Mouse (Mus musculus) left cerebral cortex, postnatal 14 days (tissue): ENCODE measurements around the gene Cops7b. TPM values are rescaled to one million over a fixed set of nuclear protein-coding genes. Genes with fewer than 3 reads are reported as not detected.
A peak's percentile ranks its signal among the peaks of the same experiment; 100 is the strongest.
"Not testable (repeated sequence)": the region's sequence is repeated elsewhere in the genome, so short reads cannot be mapped to it uniquely, and the experiment has no call there.

Experiments used
- DNase-seq, 2 experiments: peaks; one replicate each; pipeline ENCODE4 v3.0.0; 2021 to 2022; ENCODE audit warnings: low spot score in 2 of 2, mixed read lengths in 1 of 2
- intact Hi-C: fragments of 180-260 bp; cut with DNase I; formaldehyde crosslinking; loops from one replicate; pipeline ENCODE4 v1.15.1; 2025
- long read RNA-seq, 2 experiments: library from polyadenylated mRNA; stranded (forward); transcript quantifications; one replicate each; pipeline ENCODE4 v2.0.0; 2021
- total RNA-seq, 2 experiments: library from RNA; stranded (reverse); gene quantifications; 2 replicates each; pipeline ENCODE4 v1.2.3; 2021

The Cops7b gene
- total RNA-seq, result 10 to 100 TPM; 24.8 to 28.7 TPM
- long read RNA-seq, experiment 1, transcript Cops7b-201 (7 exons, 2,231 nt), result major isoform, 22 of 33 reads
- long read RNA-seq, experiment 1, partial matches to known transcripts, result 5 of 33 reads
- long read RNA-seq, experiment 1, other reads (novel, unspliced or antisense), result 3 of 33 reads
- long read RNA-seq, experiment 2, full-length matches to known transcripts, result 32 of 39 reads
- long read RNA-seq, experiment 2, partial matches to known transcripts, result 6 of 39 reads
- long read RNA-seq, experiment 2, other reads (novel, unspliced or antisense), result 1 of 39 reads

DNA sequence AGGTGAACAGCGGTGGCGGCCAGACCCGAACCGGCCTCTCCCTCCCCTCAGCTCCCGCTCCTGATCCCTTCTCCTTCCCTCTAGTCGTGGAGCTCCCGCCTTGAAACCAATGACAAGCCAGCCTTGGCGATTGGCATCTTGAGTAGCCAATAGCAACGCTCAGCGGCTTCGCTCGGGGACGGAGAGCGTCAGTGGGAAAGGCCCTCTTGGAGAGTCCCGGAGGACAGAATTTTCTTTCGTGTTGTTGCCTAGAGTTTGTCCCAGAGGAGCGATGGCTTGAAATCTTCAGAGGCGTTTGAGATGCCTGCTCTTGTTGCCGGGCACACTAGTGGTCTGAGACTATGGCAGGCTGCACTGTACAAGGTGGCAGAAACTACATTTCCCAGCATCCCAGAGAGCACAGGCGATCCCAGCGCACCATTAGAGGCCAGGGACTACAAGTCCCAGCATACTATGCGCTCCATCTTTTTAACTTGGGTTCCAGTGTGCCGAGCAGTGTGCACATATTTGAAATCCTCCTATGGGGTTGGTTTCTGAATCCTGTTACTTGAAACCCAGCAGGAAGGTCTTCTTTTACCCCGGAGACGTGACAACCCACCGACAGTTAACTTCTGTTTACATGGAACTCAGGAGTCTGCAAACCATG, at the start of gene Cops7b, which contains the start of gene Pde6d:
Gene Cops7b (plus strand): TSS at position 454 of the 646 bp plus-strand sequence.
Gene Pde6d (minus strand): TSS at position 179 of the 646 bp plus-strand sequence.
- peak; percentile 96 to 97 for DNase-seq
- intact Hi-C loops, result no loop called here

- intact Hi-C loops, result no loop called here
- DNase-seq, result peak; percentile 72 to 91
Measured at GRCm38 (mm10) chr1:86533411-86534130, 49.1 kb upstream of the Cops7b start.

DNA sequence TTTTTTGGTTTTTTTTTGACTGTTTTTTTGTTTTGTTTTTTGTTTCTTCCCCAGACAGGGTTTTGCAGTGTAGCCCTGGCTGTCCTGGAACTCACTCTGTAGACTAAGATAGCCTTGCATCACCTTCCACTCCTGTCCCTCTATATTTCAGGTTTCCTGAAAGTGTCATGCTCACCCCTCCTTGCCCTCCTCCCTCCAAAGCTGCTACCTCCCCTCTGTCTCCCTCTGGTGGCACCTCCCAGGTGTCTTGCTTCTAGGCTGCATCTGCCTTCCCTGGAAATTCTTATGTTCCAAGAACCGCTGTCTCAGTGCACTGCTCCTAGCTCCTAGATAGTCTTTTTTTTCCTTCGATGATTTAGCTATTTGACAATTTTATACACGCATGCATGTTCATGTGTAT, 44.3 kb upstream of the Cops7b start:
- DNase-seq, result no peak
- intact Hi-C loops, result no loop called here

DNA sequence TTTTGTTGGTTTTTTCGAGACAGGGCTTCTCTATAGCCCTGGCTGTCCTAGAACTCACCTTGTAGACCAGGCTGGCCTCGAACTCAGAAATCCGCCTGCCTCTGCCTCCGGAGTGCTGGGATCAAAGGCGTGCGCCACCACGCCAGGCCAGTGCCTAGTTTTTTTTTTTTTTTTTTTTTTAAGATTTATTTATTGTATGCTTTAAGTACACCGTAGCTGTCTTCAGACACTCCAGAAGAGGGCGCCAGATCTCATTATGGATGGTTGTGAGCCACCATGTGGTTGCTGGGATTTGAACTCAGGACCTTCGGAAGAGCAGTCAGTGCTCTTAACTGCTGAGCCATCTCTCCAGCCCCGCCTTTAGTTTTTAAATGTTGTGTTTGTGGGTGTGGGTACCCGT, 43.1 kb upstream of the Cops7b start:
- DNase-seq, intact Hi-C loops: not testable (repeated sequence)

GRCm38 (mm10) chr1:86542584-86542983, 40.1 kb upstream of the Cops7b start:
- intact Hi-C loops, result no loop called here
- DNase-seq, result no peak

GRCm38 (mm10) chr1:86546797-86547196, 35.9 kb upstream of the Cops7b start:
- intact Hi-C loops, result no loop called here
- no peak for DNase-seq

DNA sequence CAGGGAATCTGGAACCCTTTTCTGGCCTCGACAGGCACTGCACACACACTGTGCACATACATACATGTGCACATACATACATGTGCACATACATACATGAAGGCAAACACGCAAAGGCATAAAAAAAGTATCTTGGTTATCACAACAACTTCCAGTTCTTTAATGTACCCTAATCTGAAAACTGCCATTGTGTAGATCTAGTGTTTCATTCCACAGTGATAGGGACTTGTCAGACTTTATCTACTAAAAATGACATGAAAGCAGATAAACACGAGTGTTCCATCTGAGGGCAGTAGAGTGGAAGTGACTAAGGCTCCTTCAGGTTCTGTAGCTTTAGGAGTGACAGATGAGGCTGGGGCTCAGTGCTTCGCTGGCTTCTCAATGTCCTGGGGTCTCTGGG, 31.4 kb upstream of the Cops7b start:
- no peak for DNase-seq
- intact Hi-C loops, result no loop called here

- intact Hi-C loops, result no loop called here
- DNase-seq, result no peak
Measured at GRCm38 (mm10) chr1:86551877-86552276, 30.8 kb upstream of the Cops7b start.

GRCm38 (mm10) chr1:86555665-86556064, 27.0 kb upstream of the Cops7b start:
- DNase-seq, result no peak
- intact Hi-C loops, result no loop called here

DNA sequence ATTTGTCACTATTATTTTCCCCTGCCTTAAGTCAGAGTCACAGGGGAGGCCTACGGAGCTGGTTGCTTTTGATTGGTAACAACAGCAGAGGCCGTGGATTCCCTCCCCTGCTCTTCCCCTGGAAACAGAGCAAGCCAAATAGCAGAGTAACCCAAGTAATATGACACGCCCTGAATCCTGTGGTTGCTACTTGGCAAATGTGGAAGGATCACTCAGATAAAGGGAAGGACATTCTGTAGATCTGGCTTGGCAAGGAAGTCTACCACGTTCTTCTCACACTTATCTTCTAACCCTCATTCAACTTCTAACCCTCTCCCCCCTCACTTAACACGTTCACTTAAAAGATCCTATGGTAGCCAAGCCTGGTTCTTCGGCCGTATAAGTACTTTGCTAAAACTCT, 24.8 kb upstream of the Cops7b start:
- DNase-seq, result no peak
- intact Hi-C loops, result no loop called here

GRCm38 (mm10) chr1:86559232-86559631, 23.5 kb upstream of the Cops7b start:
- DNase-seq, result no peak
- intact Hi-C loops, result no loop called here

DNA sequence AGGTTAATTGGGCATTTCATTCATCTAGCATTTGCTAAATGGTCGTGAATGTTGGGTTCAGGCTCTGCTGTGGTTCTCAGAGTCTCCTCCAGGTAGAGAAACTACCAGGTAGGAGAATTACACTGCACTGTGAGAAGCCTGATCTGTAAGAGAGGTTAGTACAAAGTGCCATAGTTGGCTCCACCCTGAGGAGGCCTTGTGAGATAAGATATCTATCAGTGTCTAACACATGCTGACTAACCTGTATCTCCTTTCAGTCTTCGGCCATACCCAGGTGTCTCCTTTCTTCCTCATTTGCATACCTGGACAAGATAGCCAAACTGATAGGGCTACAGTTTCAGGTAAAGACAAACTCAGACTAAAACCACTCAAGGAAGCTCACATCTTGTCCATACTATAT, 20.0 kb upstream of the Cops7b start:
- DNase-seq, result no peak
- intact Hi-C loops, result no loop called here

- DNase-seq, result no peak
- intact Hi-C loops, result no loop called here
Measured at GRCm38 (mm10) chr1:86568409-86568808, 14.3 kb upstream of the Cops7b start.

GRCm38 (mm10) chr1:86569292-86569860, 13.3 kb upstream of the Cops7b start:
- intact Hi-C loops, result no loop called here
- DNase-seq, result no peak

DNA sequence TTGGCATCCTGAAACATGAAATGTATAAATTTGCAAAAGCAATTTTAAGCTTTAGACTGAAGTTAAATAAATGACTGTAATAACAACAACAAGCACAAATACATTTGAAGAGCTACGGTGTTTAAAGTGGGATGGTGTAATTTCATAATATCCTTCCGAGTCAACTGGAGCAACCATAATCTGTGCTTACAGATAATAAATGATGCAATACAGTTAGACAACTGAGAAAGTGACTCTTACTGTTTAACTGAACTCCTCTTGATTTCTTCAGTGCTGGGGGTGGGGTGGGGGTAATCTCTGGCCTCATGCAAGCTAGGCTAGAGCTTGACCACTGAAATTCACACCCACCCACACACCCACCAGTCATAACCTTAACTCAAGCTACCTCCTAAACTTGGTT, 11.3 kb upstream of the Cops7b start:
- no peak for DNase-seq
- intact Hi-C loops, result no loop called here

GRCm38 (mm10) chr1:86571941-86572340, 10.8 kb upstream of the Cops7b start:
- no peak for DNase-seq
- intact Hi-C loops, result no loop called here

DNA sequence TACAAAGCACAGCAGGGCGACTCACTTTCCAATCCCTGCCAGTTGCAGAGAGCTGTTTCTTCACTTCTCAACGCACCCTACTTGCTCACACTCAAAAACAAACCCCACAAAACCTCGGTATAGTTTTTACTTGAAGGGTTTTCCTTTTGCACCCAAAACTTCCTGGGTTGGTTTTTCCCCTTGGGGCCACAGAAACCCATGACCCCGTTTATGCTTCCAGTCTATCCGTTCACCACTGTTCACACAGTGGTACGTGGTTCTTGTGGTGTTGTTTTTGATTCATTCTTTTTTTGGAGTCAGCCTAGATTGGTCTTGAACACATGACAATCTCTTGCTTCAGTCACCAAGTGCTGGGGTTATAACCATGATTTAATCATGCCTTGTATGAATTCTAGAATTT, 2.3 kb upstream of the Cops7b start:
- no peak for DNase-seq
- intact Hi-C loops, result no loop called here

DNA sequence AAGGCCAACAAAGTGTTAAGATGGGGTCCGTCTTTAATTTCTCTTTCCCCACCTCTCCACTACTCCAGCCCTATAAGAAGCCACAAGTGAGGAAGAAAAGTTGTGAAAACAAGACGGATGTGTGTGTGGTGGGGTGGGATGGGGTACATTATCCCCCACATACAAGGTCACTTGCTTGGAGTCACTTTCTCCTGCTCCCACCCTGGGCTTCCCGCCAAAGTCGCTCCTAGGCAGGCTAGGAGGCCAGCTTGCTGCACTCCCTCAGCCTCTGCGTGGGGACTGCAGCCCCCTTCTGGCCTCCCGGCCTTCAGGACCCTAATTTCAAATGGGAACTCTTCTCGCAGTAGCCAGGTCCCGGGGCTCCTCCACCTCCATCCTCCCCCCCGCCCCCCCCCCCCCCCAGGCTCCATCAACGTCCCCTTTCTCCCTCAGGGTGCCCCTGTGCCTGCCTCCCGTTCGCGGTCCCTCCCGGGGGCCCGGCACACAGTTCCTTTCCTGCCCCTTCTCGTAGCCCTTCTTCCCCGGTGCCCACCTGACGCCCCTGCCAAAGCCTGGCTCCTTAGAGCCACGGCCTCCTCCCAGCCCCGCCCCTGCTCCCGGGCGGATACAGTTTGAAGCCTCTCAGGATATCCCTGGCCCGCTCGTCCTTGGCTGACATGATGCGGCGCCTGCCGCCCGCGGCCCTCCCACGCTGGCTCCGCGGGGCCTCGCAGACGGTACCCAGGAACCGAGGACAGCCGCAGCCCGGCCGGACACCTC, 833 bp upstream of the Cops7b start:
- intact Hi-C loops, result no loop called here
- peak in 1 of 2 experiments; percentile 11 for DNase-seq

- DNase-seq, result no peak
- intact Hi-C loops, result no loop called here
Measured at GRCm38 (mm10) chr1:86583709-86584108, 1.0 kb downstream of the Cops7b start.

DNA sequence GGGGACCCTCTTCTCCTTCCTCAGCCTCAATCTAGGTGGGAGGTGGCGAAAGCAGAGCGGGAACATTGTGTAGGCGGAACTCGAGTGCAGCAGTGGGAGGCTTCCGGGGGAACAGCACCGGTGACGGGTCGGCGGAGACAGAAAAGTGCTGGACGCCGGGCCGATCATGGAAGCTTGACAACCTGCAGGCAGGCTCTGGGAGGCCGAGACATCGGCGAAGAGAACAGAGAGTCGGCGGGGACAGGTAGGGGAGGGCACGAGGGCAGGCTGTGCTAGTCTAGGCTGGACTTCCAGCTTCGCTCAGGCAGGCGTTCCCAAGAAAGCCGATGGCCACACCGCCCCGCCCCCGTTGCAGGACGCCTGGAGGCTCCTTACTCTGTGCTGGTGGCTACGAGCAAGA, 4.3 kb downstream of the Cops7b start:
- intact Hi-C loops, result no loop called here
- peak; percentile 80 to 82 for DNase-seq
